Mouse (Mus musculus) brain, embryonic 14.5 days (tissue): ENCODE measurements around the gene Csnk1g2. TPM values are rescaled to one million over a fixed set of nuclear protein-coding genes. Genes with fewer than 3 reads are reported as not detected.
A peak's percentile ranks its signal among the peaks of the same experiment; 100 is the strongest.

Experiments used
- DNase-seq: peaks from one replicate; pipeline ENCODE4 v3.0.0-alpha.2; 2011; ENCODE audit warnings: low read depth
- CTCF ChIP-seq: fragments of 200-500 bp; IDR thresholded peaks from 2 replicates; pipeline ENCODE4 v1.5.1; 2012; ENCODE audit warnings: inconsistent platforms, mild to moderate bottlenecking, moderate library complexity, borderline replicate concordance; ENCODE audit not compliant: insufficient read depth, insufficient read length; ENCODE audit errors: extremely low read depth
- POLR2A ChIP-seq: fragments of 200-500 bp; IDR thresholded peaks from 2 replicates; pipeline ENCODE4 v1.6.1; 2012; ENCODE audit warnings: mild to moderate bottlenecking, inconsistent platforms, borderline replicate concordance; ENCODE audit not compliant: poor library complexity, insufficient read depth, insufficient read length, severe bottlenecking; ENCODE audit errors: extremely low read depth
- polyA plus RNA-seq: library from polyadenylated mRNA; depleted of rRNA; stranded (reverse); fragments of >200 nt; gene quantifications from 2 replicates; pipeline ENCODE4 v1.2.3, GENCODE M21; 2012

Csnk1g2 gene
- polyA plus RNA-seq, 1 experiment, result 213 TPM

GRCm38 (mm10) chr10:80655406-80656129, 32.9 kb downstream of the Csnk1g2 start:
- TF ChIP-seq CTCF (no peak), POLR2A (no peak)
- no peak for DNase-seq

DNA sequence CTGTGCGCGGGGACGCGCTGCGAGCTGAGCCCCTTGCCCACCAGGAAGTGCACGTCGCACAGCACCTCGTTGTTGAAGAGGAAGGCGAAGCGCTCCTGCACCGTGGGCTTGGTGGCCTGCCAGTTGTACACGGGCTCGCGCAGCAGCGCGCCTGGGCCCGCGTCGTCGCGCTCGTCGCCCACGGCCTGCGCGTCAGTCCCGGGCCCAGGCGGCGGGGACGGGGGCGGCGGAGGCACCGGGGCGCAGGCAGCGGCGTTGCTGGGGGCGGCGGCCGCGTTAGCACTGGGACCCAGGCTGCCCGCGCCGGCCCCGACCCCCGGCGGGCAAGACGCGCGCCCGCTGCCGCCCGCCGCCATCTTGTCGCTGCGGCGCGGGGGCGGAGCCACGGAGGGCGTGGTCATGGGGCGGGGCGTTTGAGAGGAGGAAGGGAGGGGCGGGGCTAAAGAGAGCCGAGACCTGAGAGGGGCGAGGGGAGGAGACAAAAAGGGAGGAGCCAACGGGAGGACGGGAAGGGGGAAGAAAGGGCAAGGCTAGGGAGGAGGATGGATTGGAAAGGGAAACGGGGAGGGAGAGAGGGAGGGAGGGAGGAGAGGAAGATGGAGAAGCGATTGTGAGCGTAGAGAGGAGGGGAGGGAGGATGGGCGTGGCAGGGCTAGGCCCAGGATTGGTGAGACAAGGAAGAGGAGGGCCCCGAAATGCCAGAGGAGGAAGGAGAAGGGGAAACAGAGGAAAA, 33.7 kb downstream of the Csnk1g2 start:
- TF ChIP-seq CTCF, result no peak
- peak; percentile 91 for TF ChIP-seq POLR2A
- DNase-seq, result peak; percentile 100

- TF ChIP-seq CTCF (no peak), POLR2A (no peak)
- DNase-seq, result no peak
Measured at GRCm38 (mm10) chr10:80656863-80657623, 34.4 kb downstream of the Csnk1g2 start, which contains the start of gene Btbd2. Gene Btbd2, minus strand, starts transcription at chr10:80657071.

DNA sequence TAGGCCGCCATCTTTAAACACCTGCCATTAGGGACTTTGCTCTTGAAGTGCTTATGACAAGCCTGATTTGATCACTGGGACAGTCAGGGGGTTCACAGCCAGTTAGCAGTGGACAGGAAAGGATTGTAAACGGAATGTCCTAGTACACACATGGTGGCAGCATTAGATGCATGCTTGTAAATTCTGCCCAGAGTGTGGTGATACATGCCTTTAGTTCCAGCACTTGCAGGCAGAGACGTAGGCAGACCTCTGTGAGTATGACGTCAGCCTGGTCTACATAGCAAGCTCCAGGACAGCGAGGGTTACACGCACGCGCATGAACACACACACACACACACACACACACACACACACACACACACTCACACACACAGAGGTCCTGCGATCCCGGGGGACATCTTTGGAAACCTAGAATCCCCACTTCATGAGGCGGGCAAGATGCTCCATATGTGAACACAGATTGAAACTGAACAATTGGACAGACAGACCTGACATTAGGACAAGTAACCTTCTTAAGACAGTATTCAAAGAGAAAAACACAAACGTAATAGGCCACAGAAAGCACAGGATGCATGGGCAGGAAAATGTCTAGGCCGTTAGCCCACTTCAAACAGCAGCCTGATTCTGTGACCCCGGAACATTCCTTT, 35.7 kb downstream of the Csnk1g2 start:
- no peak for DNase-seq
- TF ChIP-seq POLR2A (no peak), CTCF (no peak)

GRCm38 (mm10) chr10:80658841-80659202, 36.2 kb downstream of the Csnk1g2 start:
- TF ChIP-seq CTCF, result no peak
- TF ChIP-seq POLR2A, result no peak
- DNase-seq, result no peak

DNA sequence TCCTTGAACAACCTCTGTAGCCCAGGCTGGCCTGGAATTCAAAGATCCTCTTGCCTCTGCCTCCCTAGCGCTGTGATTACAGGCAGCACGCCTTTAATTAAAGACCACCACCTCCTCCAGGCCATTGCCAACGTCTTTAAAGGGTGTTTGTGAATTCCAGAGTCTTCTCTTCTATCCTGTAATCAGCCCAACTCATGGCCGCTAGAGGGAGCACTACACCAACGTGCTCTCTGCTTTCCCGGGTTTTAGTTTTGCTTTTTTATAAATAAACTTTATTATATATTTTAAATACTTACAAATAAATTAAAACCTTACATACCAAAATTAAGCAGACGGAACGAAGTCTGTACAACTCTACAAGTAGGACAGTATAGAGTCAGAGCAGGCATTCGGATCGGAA, 36.6 kb downstream of the Csnk1g2 start:
- DNase-seq, result peak; percentile 84
- TF ChIP-seq CTCF (peak; percentile 76; the same call in 1 of the 2 replicates), POLR2A (no peak)

GRCm38 (mm10) chr10:80661149-80661548, 38.5 kb downstream of the Csnk1g2 start:
- DNase-seq, result no peak
- TF ChIP-seq POLR2A (no peak), CTCF (peak; percentile 57; the same call in 1 of the 2 replicates)

GRCm38 (mm10) chr10:80663485-80664196, 41.0 kb downstream of the Csnk1g2 start:
- no peak for DNase-seq
- no peak for TF ChIP-seq CTCF
- no peak for TF ChIP-seq POLR2A

DNA sequence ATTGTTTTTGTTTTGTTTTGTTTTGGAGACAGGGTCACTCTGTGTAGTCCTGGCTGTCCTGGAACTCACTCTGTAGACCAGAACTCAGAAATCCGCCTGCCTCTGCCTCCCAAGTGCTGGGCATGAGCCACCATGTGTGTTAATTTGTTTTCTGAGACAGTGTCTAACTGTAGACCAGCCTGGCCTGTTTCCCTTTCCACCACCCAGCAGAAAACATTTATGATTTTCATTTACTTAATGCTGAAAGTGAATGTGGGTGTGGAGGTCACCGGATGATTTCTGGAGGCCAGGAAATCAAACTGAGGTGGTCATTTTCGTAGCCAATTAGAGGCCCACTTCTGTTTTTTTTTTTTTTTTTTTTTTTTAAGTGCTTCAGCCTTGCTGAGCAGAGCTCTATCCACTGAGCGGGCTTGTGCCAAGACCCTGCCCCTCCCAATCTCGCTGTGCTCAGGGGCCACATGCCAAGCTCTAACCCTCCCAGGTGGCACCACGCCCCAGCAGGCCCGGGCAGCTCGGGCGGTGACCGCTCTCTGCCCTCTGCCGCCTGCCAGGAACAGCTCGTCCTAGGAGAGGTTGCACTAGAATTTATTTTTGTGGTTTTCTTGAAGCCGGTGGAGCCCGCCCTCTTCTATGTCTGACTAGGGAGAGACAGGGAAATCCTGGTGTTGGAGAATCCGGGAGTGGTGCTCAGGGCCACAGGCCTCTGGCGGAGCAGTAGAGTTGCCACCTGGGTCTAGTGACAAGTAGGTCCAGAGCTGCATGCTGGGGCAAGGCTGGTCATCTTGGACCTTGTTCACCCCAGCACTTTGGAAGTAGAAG, 41.8 kb downstream of the Csnk1g2 start:
- peak; percentile 27 for DNase-seq
- TF ChIP-seq CTCF, result no peak
- no peak for TF ChIP-seq POLR2A

DNA sequence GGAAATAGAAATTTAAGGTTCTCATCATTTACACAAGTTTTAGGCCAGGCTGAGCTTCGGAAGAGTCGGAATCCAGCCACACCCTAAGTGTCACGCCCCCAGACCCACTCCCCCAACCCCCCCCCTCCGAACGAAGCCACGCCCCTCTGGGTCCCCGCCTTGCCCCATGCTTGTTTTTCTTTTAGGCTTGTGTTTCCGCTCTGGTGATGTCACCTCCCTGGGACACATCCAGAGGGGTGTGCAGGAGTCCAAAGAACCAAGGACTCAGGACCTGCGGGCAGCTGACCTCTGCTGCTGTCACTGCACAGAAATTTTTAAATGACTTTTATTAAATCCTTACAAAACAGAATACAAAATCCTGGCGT, 42.4 kb downstream of the Csnk1g2 start:
- DNase-seq, result no peak
- TF ChIP-seq CTCF (no peak), POLR2A (no peak)
